Mouse (Mus musculus) forebrain, embryonic 15.5 days (tissue): ENCODE measurements around the gene Ntsr1. TPM values are rescaled to one million over a fixed set of nuclear protein-coding genes. Genes with fewer than 3 reads are reported as not detected.

Experiments used
- ATAC-seq: fragments of 200-750 bp; cut with Nextera tagmentation; replicated peaks from 2 replicates; pipeline ENCODE4 v1.8.0; 2017; ENCODE audit warnings: mild to moderate bottlenecking, moderate TSS enrichment, moderate library complexity
- H3K27ac ChIP-seq: fragments of 300-500 bp; sonication (generic); replicated peaks from 2 replicates; pipeline ENCODE4 v1.5.1; 2015; ENCODE audit warnings: mild to moderate bottlenecking, inconsistent platforms
- H3K27me3 ChIP-seq: fragments of 300-500 bp; sonication (generic); 2 replicates; pipeline ENCODE4 v1.6.1; 2015; ENCODE audit warnings: inconsistent platforms
- H3K36me3 ChIP-seq: fragments of 300-500 bp; sonication (generic); 2 replicates; pipeline ENCODE4 v1.6.1; 2015; ENCODE audit warnings: mild to moderate bottlenecking, inconsistent platforms
- H3K4me1 ChIP-seq: fragments of 300-500 bp; sonication (generic); 2 replicates; pipeline ENCODE4 v1.6.1; 2015; ENCODE audit warnings: inconsistent platforms
- H3K4me2 ChIP-seq: fragments of 300-500 bp; sonication (generic); replicated peaks from 2 replicates; pipeline ENCODE4 v1.6.1; 2015; ENCODE audit warnings: mild to moderate bottlenecking, inconsistent platforms
- H3K4me3 ChIP-seq: fragments of 300-500 bp; sonication (generic); 2 replicates; pipeline ENCODE4 v1.5.1; 2015; ENCODE audit warnings: mild to moderate bottlenecking, inconsistent platforms
- H3K9ac ChIP-seq: fragments of 300-500 bp; sonication (generic); replicated peaks from 2 replicates; pipeline ENCODE4 v1.6.1; 2015; ENCODE audit warnings: mild to moderate bottlenecking, inconsistent platforms
- H3K9me3 ChIP-seq: fragments of 300-500 bp; sonication (generic); 2 replicates; pipeline ENCODE4 v1.6.1; 2016; ENCODE audit warnings: inconsistent platforms
- WGBS: fragments of 180-500 bp; shearing (Covaris S2); methylation state at CpG from one replicate; pipeline ENCODE4 v1.1.7; 2015; ENCODE audit warnings: mixed read lengths; 5-methylcytosine and 5-hydroxymethylcytosine counted together
- polyA plus RNA-seq: library from polyadenylated mRNA; unstranded; fragments of >200 nt; fragmentation: Nextera tagmentation; extraction: Ambion mirVana; gene quantifications from 2 replicates; pipeline ENCODE4 v1.2.1, GENCODE M21; 2015

Gene Ntsr1
- polyA plus RNA-seq, 1 experiment from 2014 or later, result 8.0 TPM

- WGBS, result 4% methylated on average over 21 of the region's 21 CpGs
- Histone ChIP-seq H3K36me3 (no peaks in the 10 kb centered on the region), H3K4me1 (no peaks in the 10 kb centered on the region), H3K4me2 (no peak overlapping the region), H3K27me3 (no peaks in the 10 kb centered on the region), H3K9ac (no peak overlapping the region), H3K4me3 (no peak overlapping the region), H3K27ac (no peak overlapping the region), H3K9me3 (no peaks in the 10 kb centered on the region)
- ATAC-seq, result peak; percentile 57
Measured at GRCm38 (mm10) chr2:180472306-180473079, 27.3 kb upstream of the Ntsr1 start.

GRCm38 (mm10) chr2:180473080-180473440, 26.7 kb upstream of the Ntsr1 start:
- H3K27ac ChIP-seq, result no peak overlapping the region
- peak; percentile 92 for ATAC-seq
- WGBS, result 31% methylated on average over 7 of the region's 7 CpGs

GRCm38 (mm10) chr2:180474864-180475263, 24.9 kb upstream of the Ntsr1 start:
- no peak for ATAC-seq
- no peaks in the 10 kb centered on the region for H3K9me3 ChIP-seq
- H3K4me2 ChIP-seq, result no peak overlapping the region
- H3K4me3 ChIP-seq, result no peak overlapping the region
- H3K27ac ChIP-seq, result no peak overlapping the region
- H3K36me3 ChIP-seq, result no peaks in the 10 kb centered on the region
- H3K27me3 ChIP-seq, result no peaks in the 10 kb centered on the region
- H3K9ac ChIP-seq, result no peak overlapping the region
- WGBS, result 96% methylated on average over 3 of the region's 3 CpGs
- no peaks in the 10 kb centered on the region for H3K4me1 ChIP-seq

More at GRCm38 (mm10) chr2:180473080-180473440, 26.7 kb upstream of the Ntsr1 start:
- Histone ChIP-seq H3K27me3 (no peaks in the 10 kb centered on the region), H3K4me3 (no peak overlapping the region), H3K9ac (no peak overlapping the region), H3K9me3 (no peaks in the 10 kb centered on the region), H3K4me2 (no peak overlapping the region), H3K36me3 (no peaks in the 10 kb centered on the region), H3K4me1 (no peaks in the 10 kb centered on the region)

GRCm38 (mm10) chr2:180482274-180482673, 17.5 kb upstream of the Ntsr1 start:
- no peaks in the 10 kb centered on the region for H3K9me3 ChIP-seq
- H3K36me3 ChIP-seq, result no peaks in the 10 kb centered on the region
- H3K9ac ChIP-seq, result no peak overlapping the region
- H3K27ac ChIP-seq, result peak overlapping the region; percentile 54
- no peaks in the 10 kb centered on the region for H3K27me3 ChIP-seq
- peaks cover 18% of the 10 kb centered on the region for H3K4me1 ChIP-seq
- H3K4me3 ChIP-seq, result no peak overlapping the region
- peak overlapping the region; percentile 25; the same call in 1 of the 2 replicates for H3K4me2 ChIP-seq
- 5% methylated on average over 16 of the region's 16 CpGs for WGBS
- ATAC-seq, result peak; percentile 44; the same call in 1 of the 2 replicates

- H3K4me1 ChIP-seq, result peaks cover 35% of the 10 kb centered on the region
- H3K9ac ChIP-seq, result no peak overlapping the region
- no peaks in the 10 kb centered on the region for H3K27me3 ChIP-seq
- peak overlapping the region; percentile 47; the same call in 1 of the 2 replicates for H3K27ac ChIP-seq
- no peak overlapping the region for H3K4me3 ChIP-seq
- ATAC-seq, result no peak
- no peaks in the 10 kb centered on the region for H3K36me3 ChIP-seq
- no peaks in the 10 kb centered on the region for H3K9me3 ChIP-seq
- H3K4me2 ChIP-seq, result no peak overlapping the region
- WGBS, result 79% methylated on average over 4 of the region's 4 CpGs
Measured at GRCm38 (mm10) chr2:180484882-180485281, 14.9 kb upstream of the Ntsr1 start.

GRCm38 (mm10) chr2:180485306-180485705, 14.5 kb upstream of the Ntsr1 start:
- H3K9me3 ChIP-seq, result no peaks in the 10 kb centered on the region
- peak overlapping the region; percentile 47; the same call in 1 of the 2 replicates for H3K27ac ChIP-seq
- H3K4me2 ChIP-seq, result no peak overlapping the region
- ATAC-seq, result no peak
- no peak overlapping the region for H3K4me3 ChIP-seq
- no peak overlapping the region for H3K9ac ChIP-seq
- WGBS, result 30% methylated on average over 3 of the region's 3 CpGs
- H3K4me1 ChIP-seq, result peaks cover 35% of the 10 kb centered on the region
- no peaks in the 10 kb centered on the region for H3K36me3 ChIP-seq
- H3K27me3 ChIP-seq, result no peaks in the 10 kb centered on the region

GRCm38 (mm10) chr2:180488210-180488751, 11.5 kb upstream of the Ntsr1 start:
- peak; percentile 80 for ATAC-seq
- Histone ChIP-seq H3K27ac (peak overlapping the region; percentile 88), H3K4me1 (peaks cover 27% of the 10 kb centered on the region), H3K36me3 (no peaks in the 10 kb centered on the region), H3K9me3 (no peaks in the 10 kb centered on the region), H3K27me3 (no peaks in the 10 kb centered on the region), H3K4me3 (peak overlapping the region; percentile 27), H3K9ac (peak overlapping the region; percentile 41), H3K4me2 (peak overlapping the region; percentile 44)
- WGBS, result 2% methylated on average over 17 of the region's 17 CpGs

GRCm38 (mm10) chr2:180495906-180496305, 3.9 kb upstream of the Ntsr1 start:
- H3K4me3 ChIP-seq, result no peak overlapping the region
- ATAC-seq, result no peak
- peaks cover 28% of the 10 kb centered on the region for H3K4me1 ChIP-seq
- peaks cover 11% of the 10 kb centered on the region; the same call in 1 of the 2 replicates for H3K27me3 ChIP-seq
- WGBS, result 55% methylated on average over 8 of the region's 8 CpGs
- no peak overlapping the region for H3K9ac ChIP-seq
- no peaks in the 10 kb centered on the region for H3K9me3 ChIP-seq
- no peaks in the 10 kb centered on the region for H3K36me3 ChIP-seq
- H3K27ac ChIP-seq, result peak overlapping the region; percentile 20; the same call in 1 of the 2 replicates
- no peak overlapping the region for H3K4me2 ChIP-seq

GRCm38 (mm10) chr2:180500726-180501125, 950 bp downstream of the Ntsr1 start:
- Histone ChIP-seq H3K27ac (no peak overlapping the region), H3K27me3 (peaks cover 12% of the 10 kb centered on the region; the same call in 1 of the 2 replicates), H3K9ac (no peak overlapping the region; the same call in none of the 2 replicates), H3K9me3 (no peaks in the 10 kb centered on the region), H3K4me3 (peak overlapping the region; percentile 44), H3K4me2 (peak overlapping the region; percentile 74), H3K4me1 (peaks cover 34% of the 10 kb centered on the region), H3K36me3 (no peaks in the 10 kb centered on the region)
- ATAC-seq, result peak; percentile 23; the same call in 1 of the 2 replicates
- 43% methylated on average over 13 of the region's 13 CpGs for WGBS

- peaks cover 36% of the 10 kb centered on the region for H3K4me1 ChIP-seq
- H3K9ac ChIP-seq, result no peak overlapping the region
- peak overlapping the region; percentile 74 for H3K4me2 ChIP-seq
- ATAC-seq, result no peak
- H3K27me3 ChIP-seq, result peaks cover 12% of the 10 kb centered on the region; the same call in 1 of the 2 replicates
- peak overlapping the region; percentile 44 for H3K4me3 ChIP-seq
- no peaks in the 10 kb centered on the region for H3K36me3 ChIP-seq
- 44% methylated on average over 9 of the region's 9 CpGs for WGBS
- no peak overlapping the region; the same call in 1 of the 2 replicates for H3K27ac ChIP-seq
- H3K9me3 ChIP-seq, result no peaks in the 10 kb centered on the region
Measured at GRCm38 (mm10) chr2:180501217-180501967, 1.6 kb downstream of the Ntsr1 start.

GRCm38 (mm10) chr2:180506281-180506680, 6.5 kb downstream of the Ntsr1 start:
- no peak overlapping the region for H3K9ac ChIP-seq
- no peaks in the 10 kb centered on the region for H3K36me3 ChIP-seq
- WGBS, result 14% methylated on average over 5 of the region's 5 CpGs
- H3K4me2 ChIP-seq, result no peak overlapping the region
- H3K9me3 ChIP-seq, result no peaks in the 10 kb centered on the region
- ATAC-seq, result no peak
- H3K4me3 ChIP-seq, result no peak overlapping the region
- H3K27me3 ChIP-seq, result no peaks in the 10 kb centered on the region
- peaks cover 20% of the 10 kb centered on the region for H3K4me1 ChIP-seq
- H3K27ac ChIP-seq, result 0 out of 2 replicates have a peak overlapping the region, but pooled peaks have one; percentile 29
